Mouse (Mus musculus): ENCODE measurements around the gene Arpc2.

GRCm38 (mm10) chr1:74278538-74278937 is 42.7 kb downstream of the Arpc2 start, which contains the start of gene Gpbar1:
- TF ChIP-seq CTCF (conservative IDR thresholded peaks at IDR 0.05; ENCODE audit: low read length): no peak
- no peak for TF ChIP-seq POU5F1 (IDR thresholded peaks at IDR 0.05; ENCODE audit: borderline replicate concordance, low read length)
